Mouse (Mus musculus) neural tube, embryonic 14.5 days (tissue): ENCODE data around the gene Car7. TPM values are rescaled to one million over a fixed set of nuclear protein-coding genes. Genes with fewer than 3 reads are reported as not detected.
A peak's percentile ranks its signal among the peaks of the same experiment; 100 is the strongest.

ENCODE experiments used
- ATAC-seq: fragments of 200-750 bp; cut with Nextera tagmentation; 2 replicates; pipeline ENCODE4 v1.8.0; 2017; ENCODE audit warnings: low read depth, mild to moderate bottlenecking, moderate TSS enrichment, moderate library complexity
- H3K27ac ChIP-seq: fragments of 300-500 bp; sonication (generic); 2 replicates; pipeline ENCODE4 v1.5.1; 2014; ENCODE audit warnings: low read depth, mild to moderate bottlenecking, control low read depth, low read length, moderate library complexity, mixed read lengths
- H3K27me3 ChIP-seq: fragments of 300-500 bp; sonication (generic); 2 replicates; pipeline ENCODE4 v1.6.1; 2014; ENCODE audit warnings: low read length; ENCODE audit not compliant: control insufficient read depth, insufficient read depth
- H3K36me3 ChIP-seq: fragments of 300-500 bp; sonication (generic); 2 replicates; pipeline ENCODE4 v1.6.1; 2014; ENCODE audit warnings: low read length, mixed read lengths; ENCODE audit not compliant: control insufficient read depth, insufficient read depth
- H3K4me1 ChIP-seq: fragments of 300-500 bp; sonication (generic); 2 replicates; pipeline ENCODE4 v1.6.1; 2014; ENCODE audit warnings: low read length; ENCODE audit not compliant: control insufficient read depth, insufficient read depth
- H3K4me2 ChIP-seq: fragments of 300-500 bp; sonication (generic); 2 replicates; pipeline ENCODE4 v1.6.1; 2014; ENCODE audit warnings: mild to moderate bottlenecking, low read depth, low read length, control low read depth
- H3K4me3 ChIP-seq: fragments of 300-500 bp; sonication (generic); 2 replicates; pipeline ENCODE4 v1.5.1; 2014; ENCODE audit warnings: low read depth, low read length, control low read depth, mixed read lengths
- H3K9ac ChIP-seq: fragments of 300-500 bp; sonication (generic); replicated peaks from 2 replicates; pipeline ENCODE4 v1.6.1; 2014; ENCODE audit warnings: low read depth, mild to moderate bottlenecking, control low read depth, low read length, mixed read lengths
- H3K9me3 ChIP-seq: fragments of 300-500 bp; sonication (generic); 2 replicates; pipeline ENCODE4 v1.6.1; 2016; ENCODE audit warnings: low read length; ENCODE audit not compliant: control insufficient read depth
- WGBS: fragments of 180-500 bp; shearing (Covaris S2); extraction: QIAGEN DNeasy Blood & Tissue Kit; methylation state at CpG from one replicate; pipeline ENCODE4 v1.1.7; 2014; 5-methylcytosine and 5-hydroxymethylcytosine counted together
- polyA plus RNA-seq: library from polyadenylated mRNA; unstranded; fragments of >200 nt; fragmentation: Nextera tagmentation; extraction: Ambion mirVana; gene quantifications from 2 replicates; pipeline ENCODE4 v1.2.1, GENCODE M21; 2014

The Car7 gene
- 1.6 and 2.2 TPM in 2 replicates for polyA plus RNA-seq

GRCm38 (mm10) chr8:104533971-104534778, at the start of gene Car7, which contains the start of gene Nae1:
Gene Car7, plus strand, starts transcription at chr8:104534689.
Gene Nae1, minus strand, starts transcription at chr8:104534637.
- Histone ChIP-seq H3K9ac (peak within 1 kb of the TSS; percentile 88), H3K27ac (peak within 1 kb of the TSS; percentile 82), H3K4me1 (peaks cover 7% of the 10 kb centered on the region), H3K4me3 (peak within 1 kb of the TSS; percentile 78), H3K4me2 (peak within 1 kb of the TSS; percentile 63), H3K36me3 (peaks cover 5% of the 10 kb centered on the region; the same call in 1 of the 2 replicates), H3K9me3 (no peaks in the 10 kb centered on the region), H3K27me3 (0 out of 2 replicates have a peak, but pooled peaks cover 3% of the 10 kb centered on the region)
- under 1% methylated on average over 67 of the region's 70 CpGs for WGBS
- peak; percentile 97 for ATAC-seq

GRCm38 (mm10) chr8:104509061-104510006, 25.2 kb upstream of the Car7 start, which contains the start of gene Terb1:
Gene Terb1, minus strand, starts transcription at chr8:104509910.
- peak; percentile 92 for ATAC-seq
- WGBS = 2% methylated on average over 64 of the region's 64 CpGs
- Histone ChIP-seq H3K4me3 (peak within 1 kb of the TSS; percentile 57), H3K9ac (peak within 1 kb of the TSS; percentile 72), H3K27ac (no peak within 1 kb of the TSS), H3K36me3 (peaks cover 7% of the 10 kb centered on the region; the same call in 1 of the 2 replicates), H3K4me2 (peak within 1 kb of the TSS; percentile 100), H3K27me3 (no peaks in the 10 kb centered on the region), H3K4me1 (0 out of 2 replicates have a peak, but pooled peaks cover 5% of the 10 kb centered on the region), H3K9me3 (no peaks in the 10 kb centered on the region)

GRCm38 (mm10) chr8:104510134-104510533, 24.4 kb upstream of the Car7 start:
- H3K9me3 ChIP-seq = no peaks in the 10 kb centered on the region
- H3K27ac ChIP-seq = no peak overlapping the region
- H3K36me3 ChIP-seq = peaks cover 13% of the 10 kb centered on the region; the same call in 1 of the 2 replicates
- peak overlapping the region; percentile 100 for H3K4me2 ChIP-seq
- no peak overlapping the region; the same call in 1 of the 2 replicates for H3K4me3 ChIP-seq
- H3K4me1 ChIP-seq = 0 out of 2 replicates have a peak, but pooled peaks cover 5% of the 10 kb centered on the region
- no peak overlapping the region for H3K9ac ChIP-seq
- WGBS = 70% methylated on average over 3 of the region's 3 CpGs
- ATAC-seq = peak; percentile 52; the same call in 1 of the 2 replicates
- H3K27me3 ChIP-seq = no peaks in the 10 kb centered on the region

- Histone ChIP-seq H3K4me1 (no peaks in the 10 kb centered on the region), H3K27ac (no peak overlapping the region), H3K9ac (no peak overlapping the region), H3K36me3 (peaks cover 29% of the 10 kb centered on the region; the same call in 1 of the 2 replicates), H3K4me2 (no peak overlapping the region), H3K4me3 (no peak overlapping the region), H3K27me3 (no peaks in the 10 kb centered on the region), H3K9me3 (no peaks in the 10 kb centered on the region)
- WGBS = 87% methylated on average over 5 of the region's 5 CpGs
- no peak for ATAC-seq
Observed at GRCm38 (mm10) chr8:104517872-104518271, 16.6 kb upstream of the Car7 start.

DNA sequence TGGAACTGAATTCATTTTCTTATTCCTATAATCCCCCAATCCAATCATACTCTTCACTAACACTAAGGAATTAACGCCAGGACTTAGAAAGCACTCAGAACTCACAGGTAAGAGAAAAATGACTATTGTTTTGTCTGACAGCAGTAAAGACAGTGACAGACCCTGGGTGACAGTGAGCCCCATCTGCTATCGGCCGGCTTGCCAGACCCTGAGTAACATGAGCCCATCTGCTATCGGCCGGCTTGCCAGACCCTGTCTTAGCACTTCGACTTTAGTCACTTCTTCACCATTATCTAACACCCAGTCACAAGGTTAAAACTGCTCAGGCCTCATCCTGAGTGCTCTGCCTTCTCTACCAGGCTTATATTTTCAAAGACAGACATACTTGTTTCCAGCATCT, 4.8 kb upstream of the Car7 start:
- H3K4me1 ChIP-seq = peaks cover 7% of the 10 kb centered on the region
- ATAC-seq = no peak
- H3K27ac ChIP-seq = no peak overlapping the region
- peaks cover 17% of the 10 kb centered on the region; the same call in 1 of the 2 replicates for H3K36me3 ChIP-seq
- 90% methylated on average over 6 of the region's 6 CpGs for WGBS
- no peaks in the 10 kb centered on the region for H3K9me3 ChIP-seq
- no peak overlapping the region for H3K9ac ChIP-seq
- H3K27me3 ChIP-seq = no peaks in the 10 kb centered on the region
- H3K4me2 ChIP-seq = no peak overlapping the region
- no peak overlapping the region for H3K4me3 ChIP-seq

DNA sequence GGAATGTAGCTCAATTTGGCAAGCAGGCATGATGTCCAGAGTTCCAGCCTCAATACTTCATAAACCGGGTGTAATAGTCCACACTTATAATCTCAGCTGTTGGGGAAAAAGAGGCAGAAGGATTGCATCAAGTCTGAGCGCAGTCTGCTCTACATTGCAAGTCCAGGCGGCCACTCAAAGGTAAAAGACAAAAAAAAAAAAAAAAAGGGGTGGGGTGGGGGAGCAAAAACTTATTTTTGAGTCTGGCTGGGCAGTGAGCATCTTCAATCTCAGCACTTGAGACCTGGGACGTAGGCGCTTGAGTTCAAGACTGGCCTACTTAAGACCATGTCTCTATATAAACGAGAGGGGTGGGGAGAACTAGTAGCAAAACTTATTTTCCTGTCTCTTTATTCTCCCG, 938 bp upstream of the Car7 start:
- 0 out of 2 replicates have a peak, but pooled peaks have one; percentile 4 for ATAC-seq
- Histone ChIP-seq H3K4me3 (peak overlapping the region; percentile 78), H3K27ac (no peak overlapping the region), H3K9me3 (no peaks in the 10 kb centered on the region), H3K9ac (peak overlapping the region; percentile 88), H3K27me3 (0 out of 2 replicates have a peak, but pooled peaks cover under 1% of the 10 kb centered on the region), H3K36me3 (peaks cover 5% of the 10 kb centered on the region; the same call in 1 of the 2 replicates), H3K4me2 (peak overlapping the region; percentile 63), H3K4me1 (peaks cover 7% of the 10 kb centered on the region)
- 20% methylated on average over 7 of the region's 7 CpGs for WGBS

DNA sequence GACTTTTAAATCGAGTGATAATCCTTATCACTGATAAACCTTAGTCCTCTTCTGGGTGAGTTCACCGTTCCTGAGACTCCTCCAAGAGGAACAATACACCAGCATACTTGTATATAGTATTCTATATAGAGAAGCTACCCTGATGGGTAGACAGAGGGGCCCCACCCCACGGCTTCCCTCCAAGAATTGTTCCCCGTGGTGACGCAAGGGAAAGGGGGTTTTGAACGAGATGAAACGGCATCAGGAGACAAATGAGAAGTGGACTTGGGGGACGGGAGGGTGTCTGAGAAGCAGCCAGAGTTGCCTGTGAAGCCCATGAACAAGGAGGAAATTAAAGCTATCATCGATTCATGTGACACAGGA, 271 bp downstream of the Car7 start:
- peak overlapping the region; percentile 78 for H3K4me3 ChIP-seq
- no peaks in the 10 kb centered on the region for H3K9me3 ChIP-seq
- H3K27me3 ChIP-seq = peaks cover 9% of the 10 kb centered on the region; the same call in 1 of the 2 replicates
- H3K4me2 ChIP-seq = peak overlapping the region; percentile 63
- H3K27ac ChIP-seq = no peak overlapping the region
- peak overlapping the region; percentile 47 for H3K9ac ChIP-seq
- peaks cover 5% of the 10 kb centered on the region; the same call in 1 of the 2 replicates for H3K36me3 ChIP-seq
- 8% methylated on average over 9 of the region's 9 CpGs for WGBS
- H3K4me1 ChIP-seq = peaks cover 7% of the 10 kb centered on the region
- peak; percentile 69 for ATAC-seq

GRCm38 (mm10) chr8:104535378-104535777, 889 bp downstream of the Car7 start:
- ATAC-seq = no peak

More at GRCm38 (mm10) chr8:104535378-104535777, 889 bp downstream of the Car7 start:
- WGBS = 41% methylated on average over 7 of the region's 7 CpGs
- Histone ChIP-seq H3K27ac (no peak overlapping the region), H3K4me2 (peak overlapping the region; percentile 63), H3K4me1 (peaks cover 7% of the 10 kb centered on the region), H3K9ac (no peak overlapping the region), H3K4me3 (peak overlapping the region; percentile 1; the same call in 1 of the 2 replicates), H3K36me3 (no peaks in the 10 kb centered on the region), H3K9me3 (no peaks in the 10 kb centered on the region), H3K27me3 (peaks cover 15% of the 10 kb centered on the region; the same call in 1 of the 2 replicates)
